ENCODE assay signal across 27 mouse cellular contexts in genomic region chr13:38232411-38232810, GRCm38 (mm10).
"Had no signal": no experiment of that assay in that cellular context is flagged by ENCODE, and none has a peak within 500 bp of the region (broad histone marks: within the 10 kb centered on the region; RNA-seq: fewer than 3 reads in every experiment).

No protein-coding gene starts in this region.

- H3K4me2 ChIP-seq: heart, embryonic 11.5 days; heart, embryonic 12.5 days; heart, embryonic 13.5 days; heart, embryonic 15.5 days; hindbrain, embryonic 12.5 days; hindbrain, embryonic 14.5 days; hindbrain, embryonic 15.5 days; intestine, embryonic 15.5 days; kidney, embryonic 15.5 days had no signal

- H3K9me3 ChIP-seq: heart, embryonic 13.5 days; heart, embryonic 15.5 days; hindbrain, embryonic 15.5 days; intestine, embryonic 15.5 days; kidney, embryonic 15.5 days had no signal

- H3K27me3 ChIP-seq: heart, embryonic 12.5 days; heart, embryonic 13.5 days; heart, embryonic 15.5 days; hindbrain, embryonic 12.5 days; hindbrain, embryonic 15.5 days; intestine, embryonic 15.5 days; kidney, embryonic 15.5 days had no signal

- DNase-seq: kidney, adult 11 months; kidney, adult 18-20 months; kidney, adult 2 months; kidney, adult 8-10 months; kidney, adult 9 months; kidney, postnatal 14 days; kidney, postnatal 25 days; kidney, postnatal 36 days; layer of hippocampus, adult 9-11 months; layer of hippocampus, postnatal 36 days had no signal

- H3K9ac ChIP-seq: heart, embryonic 12.5 days; heart, embryonic 13.5 days; heart, embryonic 15.5 days; hindbrain, embryonic 12.5 days; hindbrain, embryonic 14.5 days; hindbrain, embryonic 15.5 days; intestine, embryonic 15.5 days; kidney, embryonic 15.5 days had no signal

- H3K4me3 ChIP-seq: heart, embryonic 12.5 days; heart, embryonic 13.5 days; heart, embryonic 15.5 days; hindbrain, embryonic 10.5 days; hindbrain, embryonic 12.5 days; hindbrain, embryonic 15.5 days; intestine, embryonic 15.5 days; kidney, embryonic 15.5 days; layer of hippocampus, adult 2 months; left cerebral cortex, adult 2 months had no signal

- H3K27ac ChIP-seq: heart, embryonic 13.5 days; heart, embryonic 15.5 days; hindbrain, embryonic 10.5 days; hindbrain, embryonic 12.5 days; hindbrain, embryonic 14.5 days; hindbrain, embryonic 15.5 days; intestine, embryonic 15.5 days; kidney, embryonic 15.5 days; kidney, postnatal 0 days; layer of hippocampus, adult 2 months; left cerebral cortex, adult 2 months had no signal

- H3K4me1 ChIP-seq: heart, embryonic 12.5 days; heart, embryonic 15.5 days; hindbrain, embryonic 10.5 days; hindbrain, embryonic 12.5 days; hindbrain, embryonic 15.5 days; intestine, embryonic 15.5 days; kidney, embryonic 15.5 days had no signal

- ATAC-seq: hindbrain, embryonic 16.5 days; inflammation-experienced regulatory T-cells, adult 6 months; intestine, embryonic 15.5 days; intestine, embryonic 16.5 days; intestine, postnatal 0 days had no signal
